Comparison of ENCODE assay signal across 8 mouse cellular contexts in genomic region chr7:19691873-19692865, GRCm38 (mm10). TPM values are rescaled to one million over a fixed set of nuclear protein-coding genes. Genes with fewer than 3 reads are reported as not detected.
A peak's percentile ranks its signal among the peaks of the same experiment; 100 is the strongest.
DNase-seq lines count a peak whose midpoint lies in the region; TF ChIP-seq lines count a peak whose summit lies in the region.

Gene Apoc1 (minus strand): TSS chr7:19692660.

- no peak for TF ChIP-seq CTCF in layer of hippocampus, adult 2 months (conservative IDR thresholded peaks at IDR 0.05)

- DNase-seq in layer of hippocampus, adult 2 months (ENCODE audit: low spot score in 2 of 2): no peak
- no peak for DNase-seq in layer of hippocampus, postnatal 10 days (ENCODE audit: low spot score in 2 of 2)
- DNase-seq in adrenal gland, postnatal 25 days: peak; percentile 39
- peak; percentile 56 for DNase-seq in kidney, postnatal 10 days
- DNase-seq in lung, postnatal 4 days: peak; percentile 70 to 85
- DNase-seq in spleen, postnatal 14 days (ENCODE audit: low spot score in 2 of 2): no peak
- DNase-seq in cerebellum, postnatal 10 days: no peak
- DNase-seq in urinary bladder, adult 18-20 months (ENCODE audit: low spot score in 2 of 2): no peak

- no peak within 1 kb of the TSS for H3K4me3 ChIP-seq in layer of hippocampus, adult 2 months

- H3K27ac ChIP-seq in layer of hippocampus, adult 2 months: peak within 1 kb of the TSS; percentile 73

RNA-seq across cellular contexts. Expression of gene Apoc1, which starts in this region (rescaled TPM):
- 1 to 10 TPM; 3.1 to 3.5 TPM for total RNA-seq in layer of hippocampus, adult 2 months (2021)
- total RNA-seq in layer of hippocampus, postnatal 10 days (2021): 1 to 10 TPM; 4.3 to 6.5 TPM
- total RNA-seq in adrenal gland, postnatal 25 days (2021): 1,269 and 1,513 TPM in 2 replicates

Comparison
In these comparisons a context has a peak if more than half of its experiments do, and no peak if none do; other contexts are left out.
1. RNA of gene Apoc1 (total RNA-seq): 1,269 to 1,513 TPM in adrenal gland, postnatal 25 days; 4.3 to 6.5 TPM in layer of hippocampus, postnatal 10 days and 3.1 to 3.5 TPM in layer of hippocampus, adult 2 months; every median in the first group is over 100 times any median in the second.
2. DNase-seq: peak in adrenal gland, postnatal 25 days (single experiment), kidney, postnatal 10 days (single experiment) and lung, postnatal 4 days (2 of 2); none in layer of hippocampus, adult 2 months (0 of 2), layer of hippocampus, postnatal 10 days (0 of 2), spleen, postnatal 14 days (0 of 2), cerebellum, postnatal 10 days (0 of 2) and urinary bladder, adult 18-20 months (0 of 2).